Mouse (Mus musculus): ENCODE data around the gene Plbd2. TPM values are rescaled to one million over a fixed set of nuclear protein-coding genes. Genes with fewer than 3 reads are reported as not detected.

The Plbd2 gene
- polyA plus RNA-seq, 1 experiment from 2014 or later: 42.5 TPM

- Histone ChIP-seq H3K4me3 (no peak overlapping the region), H3K9me3 (0 out of 2 replicates have a peak, but pooled peaks cover 2% of the 10 kb centered on the region), H3K4me1 (replicated peaks) (peaks cover 7% of the 10 kb centered on the region), H3K27ac (no peak overlapping the region), H3K36me3 (no peaks in the 10 kb centered on the region), H3K27me3 (ENCODE audit: insufficient read depth, poor library complexity, severe bottlenecking) (peaks cover 26% of the 10 kb centered on the region)
- WGBS: 43% methylated on average over 5 of the region's 5 CpGs
- DNase-seq (ENCODE audit: low spot score): no peak
Observed at GRCm38 (mm10) chr5:120465062-120465461, 38.4 kb downstream of the Plbd2 start.

GRCm38 (mm10) chr5:120464321-120464720 is 39.1 kb downstream of the Plbd2 start:
- DNase-seq (ENCODE audit: low spot score): peak; percentile 29
- Histone ChIP-seq H3K36me3 (no peaks in the 10 kb centered on the region), H3K4me3 (no peak overlapping the region), H3K4me1 (replicated peaks) (peaks cover 7% of the 10 kb centered on the region), H3K27ac (no peak overlapping the region), H3K27me3 (ENCODE audit: insufficient read depth, poor library complexity, severe bottlenecking) (peaks cover 32% of the 10 kb centered on the region), H3K9me3 (0 out of 2 replicates have a peak, but pooled peaks cover 2% of the 10 kb centered on the region)
- WGBS: 79% methylated on average over 4 of the region's 4 CpGs

- 79% methylated on average over 15 of the region's 15 CpGs for WGBS
- no peak overlapping the region for H3K4me3 ChIP-seq
- no peak for DNase-seq (ENCODE audit: low spot score)
- H3K27me3 ChIP-seq (ENCODE audit: insufficient read depth, poor library complexity, severe bottlenecking): peaks cover 39% of the 10 kb centered on the region
- no peak overlapping the region for H3K27ac ChIP-seq
- H3K4me1 ChIP-seq (replicated peaks): peaks cover 8% of the 10 kb centered on the region
- 0 out of 2 replicates have a peak, but pooled peaks cover 2% of the 10 kb centered on the region for H3K9me3 ChIP-seq
- H3K36me3 ChIP-seq: no peaks in the 10 kb centered on the region
Observed at GRCm38 (mm10) chr5:120461902-120462301, 41.5 kb downstream of the Plbd2 start.

GRCm38 (mm10) chr5:120459133-120459532 is 44.3 kb downstream of the Plbd2 start:
- peaks cover 59% of the 10 kb centered on the region for H3K27me3 ChIP-seq (ENCODE audit: insufficient read depth, poor library complexity, severe bottlenecking)
- DNase-seq (ENCODE audit: low spot score): no peak
- H3K27ac ChIP-seq: no peak overlapping the region
- H3K4me3 ChIP-seq: no peak overlapping the region
- H3K9me3 ChIP-seq: no peaks in the 10 kb centered on the region
- no peaks in the 10 kb centered on the region for H3K36me3 ChIP-seq
- H3K4me1 ChIP-seq (replicated peaks): peaks cover 11% of the 10 kb centered on the region; the same call in 1 of the 2 replicates
- WGBS: 83% methylated on average over 10 of the region's 10 CpGs

GRCm38 (mm10) chr5:120457628-120458027 is 45.8 kb downstream of the Plbd2 start:
- no peaks in the 10 kb centered on the region for H3K36me3 ChIP-seq
- H3K4me3 ChIP-seq: no peak overlapping the region
- WGBS: 6% methylated on average over 9 of the region's 9 CpGs
- H3K9me3 ChIP-seq: no peaks in the 10 kb centered on the region
- peak; percentile 88 for DNase-seq (ENCODE audit: low spot score)
- peaks cover 11% of the 10 kb centered on the region; the same call in 1 of the 2 replicates for H3K4me1 ChIP-seq (replicated peaks)
- peaks cover 52% of the 10 kb centered on the region for H3K27me3 ChIP-seq (ENCODE audit: insufficient read depth, poor library complexity, severe bottlenecking)
- no peak overlapping the region for H3K27ac ChIP-seq

GRCm38 (mm10) chr5:120456841-120457554 is 46.4 kb downstream of the Plbd2 start:
- Histone ChIP-seq H3K27ac (no peak overlapping the region), H3K27me3 (ENCODE audit: insufficient read depth, poor library complexity, severe bottlenecking) (peaks cover 46% of the 10 kb centered on the region), H3K4me1 (replicated peaks) (peaks cover 11% of the 10 kb centered on the region; the same call in 1 of the 2 replicates), H3K36me3 (no peaks in the 10 kb centered on the region), H3K9me3 (no peaks in the 10 kb centered on the region), H3K4me3 (no peak overlapping the region)
- 49% methylated on average over 7 of the region's 7 CpGs for WGBS
- DNase-seq (ENCODE audit: low spot score): no peak

GRCm38 (mm10) chr5:120456253-120456652 is 47.2 kb downstream of the Plbd2 start:
- Histone ChIP-seq H3K27ac (peak overlapping the region; percentile 16; the same call in 1 of the 2 replicates), H3K36me3 (no peaks in the 10 kb centered on the region), H3K9me3 (no peaks in the 10 kb centered on the region), H3K27me3 (ENCODE audit: insufficient read depth, poor library complexity, severe bottlenecking) (peaks cover 39% of the 10 kb centered on the region), H3K4me1 (replicated peaks) (peaks cover 11% of the 10 kb centered on the region; the same call in 1 of the 2 replicates), H3K4me3 (no peak overlapping the region)
- WGBS: 36% methylated on average over 1 of the region's 1 CpGs
- DNase-seq (ENCODE audit: low spot score): no peak

GRCm38 (mm10) chr5:120454756-120455337 is 48.6 kb downstream of the Plbd2 start:
- Histone ChIP-seq H3K27me3 (ENCODE audit: insufficient read depth, poor library complexity, severe bottlenecking) (peaks cover 31% of the 10 kb centered on the region), H3K4me1 (replicated peaks) (peaks cover 11% of the 10 kb centered on the region; the same call in 1 of the 2 replicates), H3K36me3 (no peaks in the 10 kb centered on the region), H3K9me3 (no peaks in the 10 kb centered on the region), H3K4me3 (no peak overlapping the region), H3K27ac (no peak overlapping the region)
- 73% methylated on average over 14 of the region's 14 CpGs for WGBS
- no peak for DNase-seq (ENCODE audit: low spot score)

GRCm38 (mm10) chr5:120447305-120447704 is 56.1 kb downstream of the Plbd2 start:
- H3K36me3 ChIP-seq: no peaks in the 10 kb centered on the region
- H3K9me3 ChIP-seq: no peaks in the 10 kb centered on the region
- H3K27me3 ChIP-seq (ENCODE audit: insufficient read depth, poor library complexity, severe bottlenecking): peaks cover 46% of the 10 kb centered on the region
- 0 out of 2 replicates have a peak, but pooled peaks cover 3% of the 10 kb centered on the region for H3K4me1 ChIP-seq (replicated peaks)
- no peak overlapping the region for H3K4me3 ChIP-seq
- no peak for DNase-seq (ENCODE audit: low spot score)
- 47% methylated on average over 13 of the region's 13 CpGs for WGBS
- no peak overlapping the region for H3K27ac ChIP-seq

GRCm38 (mm10) chr5:120440733-120441132 is 62.7 kb downstream of the Plbd2 start:
- peak overlapping the region; percentile 57 for H3K4me3 ChIP-seq
- peak; percentile 92 for DNase-seq (ENCODE audit: low spot score)
- peaks cover 48% of the 10 kb centered on the region for H3K4me1 ChIP-seq (replicated peaks)
- no peaks in the 10 kb centered on the region for H3K9me3 ChIP-seq
- WGBS: 8% methylated on average over 14 of the region's 14 CpGs
- no peaks in the 10 kb centered on the region for H3K36me3 ChIP-seq
- peaks cover 94% of the 10 kb centered on the region for H3K27me3 ChIP-seq (ENCODE audit: insufficient read depth, poor library complexity, severe bottlenecking)
- H3K27ac ChIP-seq: no peak overlapping the region

- Histone ChIP-seq H3K4me1 (replicated peaks) (peaks cover 55% of the 10 kb centered on the region), H3K9me3 (no peaks in the 10 kb centered on the region), H3K36me3 (no peaks in the 10 kb centered on the region), H3K27me3 (ENCODE audit: insufficient read depth, poor library complexity, severe bottlenecking) (peaks cover 95% of the 10 kb centered on the region), H3K4me3 (peak overlapping the region; percentile 57), H3K27ac (peak overlapping the region; percentile 86)
- peak; percentile 49 for DNase-seq (ENCODE audit: low spot score)
- WGBS: 2% methylated on average over 61 of the region's 61 CpGs
Observed at GRCm38 (mm10) chr5:120439887-120440670, 63.3 kb downstream of the Plbd2 start.

- DNase-seq (ENCODE audit: low spot score): peak; percentile 37
- H3K4me3 ChIP-seq: peak overlapping the region; percentile 57
- peaks cover 95% of the 10 kb centered on the region for H3K27me3 ChIP-seq (ENCODE audit: insufficient read depth, poor library complexity, severe bottlenecking)
- no peaks in the 10 kb centered on the region for H3K9me3 ChIP-seq
- H3K4me1 ChIP-seq (replicated peaks): peaks cover 60% of the 10 kb centered on the region
- H3K36me3 ChIP-seq: no peaks in the 10 kb centered on the region
- H3K27ac ChIP-seq: peak overlapping the region; percentile 86
- WGBS: 2% methylated on average over 27 of the region's 27 CpGs
Observed at GRCm38 (mm10) chr5:120438991-120439710, 64.3 kb downstream of the Plbd2 start.
